Mouse (Mus musculus): ENCODE results near the gene Fam118b. TPM values are rescaled to one million over a fixed set of nuclear protein-coding genes. Genes with fewer than 3 reads are reported as not detected.

The Fam118b gene
- total and polyA plus RNA-seq, 3 experiments: 23.4 to 30.9 TPM; not detected in 1

DNA sequence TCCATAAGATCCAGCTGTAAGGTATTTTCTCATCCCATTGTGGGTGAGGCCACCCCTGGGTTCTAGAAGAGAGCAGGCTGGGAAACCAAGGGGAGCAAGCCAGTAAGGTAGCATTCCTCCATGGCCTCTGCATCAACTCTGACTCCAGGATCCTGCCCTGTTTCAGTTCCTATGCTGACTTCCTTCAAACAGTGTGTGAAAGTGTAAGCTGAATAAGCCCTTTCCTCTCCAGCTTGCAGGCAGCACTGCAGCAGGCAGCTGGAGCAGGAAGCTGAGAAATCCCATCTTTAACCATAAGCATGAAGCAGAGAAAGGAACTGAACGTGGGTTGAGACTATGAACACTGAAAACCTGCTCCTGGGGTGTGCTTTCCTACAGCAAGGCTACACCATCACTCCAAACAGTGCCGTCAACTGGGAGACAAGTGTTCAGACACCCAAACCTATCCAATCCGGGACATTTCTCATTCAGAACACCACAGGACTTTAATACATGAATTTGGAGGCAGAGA lies 10.3 kb upstream of the Fam118b start:
- Histone ChIP-seq H3K36me3 (ENCODE audit: control insufficient read depth in 1 of 2, insufficient read depth in 2 of 2, low read length in 2 of 2) (peaks cover 0 to 7% of the 10 kb centered on the region in 2 experiments; a peak in 2 of 4 replicates), H3K9me3 (replicated peaks; ENCODE audit: insufficient read depth, low read length) (no peaks in the 10 kb centered on the region), H3K9ac (ENCODE audit: control insufficient read depth, low read depth, low read length, poor library complexity, severe bottlenecking) (no peak overlapping the region), H3K4me3 (ENCODE audit: control insufficient read depth in 1 of 2, insufficient read depth in 1 of 2, low read depth in 2 of 2, low read length in 2 of 2) (no peak overlapping the region), H3K79me2 (ENCODE audit: control insufficient read depth, insufficient read depth, low read length, poor library complexity) (no peaks in the 10 kb centered on the region), H3K27ac (ENCODE audit: control insufficient read depth, low read depth, low read length) (no peak overlapping the region), H3K27me3 (ENCODE audit: control insufficient read depth in 1 of 2, insufficient read depth in 2 of 2, low read length in 2 of 2) (no peaks in the 10 kb centered on the region), H3K4me1 (ENCODE audit: control insufficient read depth in 1 of 2, insufficient read depth in 2 of 2, low read length in 2 of 2) (no peaks in the 10 kb centered on the region)
- TF ChIP-seq SIN3A (IDR thresholded peaks at IDR 0.05; ENCODE audit: low read length) (no peak), EP300 (IDR thresholded peaks at IDR 0.05; ENCODE audit: low read depth in 1 of 2, low read length in 2 of 2) (no peak), MEF2A (IDR thresholded peaks at IDR 0.05; ENCODE audit: extremely low read depth, insufficient replicate concordance, low read depth, low read length, poor library complexity, severe bottlenecking) (no peak), ZC3H11A (IDR thresholded peaks at IDR 0.05; ENCODE audit: low read depth, low read length) (no peak), USF1 (IDR thresholded peaks at IDR 0.05; ENCODE audit: low read depth, low read length) (no peak), MXI1 (IDR thresholded peaks at IDR 0.05; ENCODE audit: low read depth, low read length) (no peak)
- DNase-seq (ENCODE audit: low read depth, low spot score): no peak

DNA sequence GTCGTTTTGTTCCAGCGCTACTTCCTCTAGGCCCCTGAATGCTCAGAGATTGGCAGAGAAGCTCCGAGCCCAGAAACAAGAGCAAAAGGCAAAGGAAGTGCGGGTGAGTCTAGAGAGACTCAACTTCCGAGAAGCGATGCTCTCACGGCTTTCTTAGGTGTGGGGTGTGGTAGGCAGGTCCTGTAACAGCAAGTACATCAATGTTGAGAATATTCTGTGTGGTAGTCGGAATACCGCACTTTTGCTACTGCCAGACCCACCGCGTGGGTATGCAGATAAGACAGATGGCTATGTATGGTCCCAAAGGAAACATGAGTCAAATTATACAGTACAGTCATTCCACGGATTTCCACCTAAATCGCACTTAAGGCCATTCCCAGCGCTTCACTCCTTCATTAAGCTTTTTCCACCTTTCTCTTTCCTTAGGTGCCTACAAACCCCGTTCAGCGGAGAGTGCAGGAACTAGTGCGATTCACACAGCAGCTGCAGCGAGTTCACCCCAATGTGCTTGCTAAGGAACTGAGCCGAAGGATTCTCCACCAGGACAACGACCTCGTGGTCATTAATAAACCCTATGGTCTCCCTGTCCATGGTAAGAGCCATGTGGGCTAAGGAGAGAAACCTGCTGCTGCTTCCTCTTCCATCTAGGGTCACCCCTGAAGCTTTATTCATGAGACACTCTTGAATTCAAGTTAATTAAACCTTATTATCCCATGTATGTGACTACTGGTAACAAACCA lies 541 bp upstream of the Fam118b start:
- H3K4me1 ChIP-seq (ENCODE audit: control insufficient read depth in 1 of 2, insufficient read depth in 2 of 2, low read length in 2 of 2): peaks cover 12 to 35% of the 10 kb centered on the region in 2 experiments
- peak overlapping the region; percentile 81 for H3K27ac ChIP-seq (ENCODE audit: control insufficient read depth, low read depth, low read length)
- peak overlapping the region; percentile 95 to 98 for H3K4me3 ChIP-seq (ENCODE audit: control insufficient read depth in 1 of 2, insufficient read depth in 1 of 2, low read depth in 2 of 2, low read length in 2 of 2)

DNA sequence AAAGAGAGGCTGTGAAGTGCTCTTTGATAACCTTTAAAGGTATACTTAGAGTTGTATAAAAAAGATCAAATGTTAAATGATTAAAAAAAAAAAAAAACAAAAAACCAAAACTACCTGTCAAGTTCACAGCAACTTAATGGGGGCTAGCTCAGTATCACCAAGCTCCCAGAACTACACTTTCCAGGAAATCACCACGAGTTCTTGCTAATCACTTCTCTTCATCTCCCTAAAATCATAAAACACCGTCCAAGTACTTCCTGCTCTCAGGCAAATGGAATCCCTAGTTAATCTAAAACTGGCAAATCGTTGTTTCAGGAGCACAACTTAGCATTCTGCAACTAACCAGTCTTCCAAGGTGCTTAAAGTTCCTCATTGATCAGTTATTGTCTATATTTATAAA lies 3.1 kb downstream of the Fam118b start:
- peak in 1 of 2 experiments; percentile 21; a peak in 1 of 4 replicates for TF ChIP-seq EP300 (IDR thresholded peaks at IDR 0.05; ENCODE audit: low read depth in 1 of 2, low read length in 2 of 2)
- TF ChIP-seq ZNF384 (IDR thresholded peaks at IDR 0.05; ENCODE audit: low read depth, low read length): 0 out of 2 replicates have a peak, but pooled peaks have one; percentile 47
- TF ChIP-seq GATA1 (IDR thresholded peaks at IDR 0.05; ENCODE audit: low read depth, low read length): peak; percentile 64
- peak; percentile 47 for TF ChIP-seq TAL1 (IDR thresholded peaks at IDR 0.05; ENCODE audit: low read length)
- no peak for TF ChIP-seq RAD21 (IDR thresholded peaks at IDR 0.05; ENCODE audit: low read depth, low read length)
- no peak for TF ChIP-seq POLR2AphosphoS5 (IDR thresholded peaks at IDR 0.05; ENCODE audit: borderline replicate concordance, low read depth, low read length)
- H3K79me2 ChIP-seq (ENCODE audit: control insufficient read depth, insufficient read depth, low read length, poor library complexity): peaks cover 25% of the 10 kb centered on the region
- H3K27ac ChIP-seq (ENCODE audit: control insufficient read depth, low read depth, low read length): no peak overlapping the region; the same call in 1 of the 2 replicates
- peak; percentile 45 for DNase-seq (ENCODE audit: low read depth, low spot score)
- H3K4me3 ChIP-seq (ENCODE audit: control insufficient read depth in 1 of 2, insufficient read depth in 1 of 2, low read depth in 2 of 2, low read length in 2 of 2): no peak overlapping the region
- H3K9me3 ChIP-seq (replicated peaks; ENCODE audit: insufficient read depth, low read length): no peaks in the 10 kb centered on the region
- peaks cover 22 to 38% of the 10 kb centered on the region in 2 experiments for H3K4me1 ChIP-seq (ENCODE audit: control insufficient read depth in 1 of 2, insufficient read depth in 2 of 2, low read length in 2 of 2)
- H3K9ac ChIP-seq (ENCODE audit: control insufficient read depth, low read depth, low read length, poor library complexity, severe bottlenecking): no peak overlapping the region
- peaks cover 0 to 58% of the 10 kb centered on the region in 2 experiments; a peak in 3 of 4 replicates for H3K36me3 ChIP-seq (ENCODE audit: control insufficient read depth in 1 of 2, insufficient read depth in 2 of 2, low read length in 2 of 2)
- H3K27me3 ChIP-seq (ENCODE audit: control insufficient read depth in 1 of 2, insufficient read depth in 2 of 2, low read length in 2 of 2): no peaks in the 10 kb centered on the region

More for the DNA sequence above, 541 bp upstream of the Fam118b start:
- Histone ChIP-seq H3K36me3 (ENCODE audit: control insufficient read depth in 1 of 2, insufficient read depth in 2 of 2, low read length in 2 of 2) (peaks cover 2 to 49% of the 10 kb centered on the region in 2 experiments), H3K79me2 (ENCODE audit: control insufficient read depth, insufficient read depth, low read length, poor library complexity) (peaks cover 22% of the 10 kb centered on the region), H3K9ac (ENCODE audit: control insufficient read depth, low read depth, low read length, poor library complexity, severe bottlenecking) (peak overlapping the region; percentile 98), H3K27me3 (ENCODE audit: control insufficient read depth in 1 of 2, insufficient read depth in 2 of 2, low read length in 2 of 2) (no peaks in the 10 kb centered on the region), H3K9me3 (replicated peaks; ENCODE audit: insufficient read depth, low read length) (no peaks in the 10 kb centered on the region)
- TF ChIP-seq MAFK (IDR thresholded peaks at IDR 0.05; ENCODE audit: borderline replicate concordance, low read depth, low read length): no peak
- peak; percentile 26; the same call in 1 of the 2 replicates for TF ChIP-seq MAX (IDR thresholded peaks at IDR 0.05; ENCODE audit: low read length)
- TF ChIP-seq HCFC1 (IDR thresholded peaks at IDR 0.05; ENCODE audit: low read depth, low read length): peak; percentile 42; the same call in 1 of the 2 replicates
- peak; percentile 31; the same call in 1 of the 2 replicates for TF ChIP-seq TAL1 (IDR thresholded peaks at IDR 0.05; ENCODE audit: low read length)
- peak; percentile 80; the same call in 1 of the 2 replicates for TF ChIP-seq MYC (IDR thresholded peaks at IDR 0.05; ENCODE audit: low read depth, low read length)
- peak; percentile 48 for TF ChIP-seq SIN3A (IDR thresholded peaks at IDR 0.05; ENCODE audit: low read length)
- TF ChIP-seq TBP (IDR thresholded peaks at IDR 0.05; ENCODE audit: low read depth, low read length): peak; percentile 6; the same call in 1 of the 2 replicates
- TF ChIP-seq POLR2A (IDR thresholded peaks at IDR 0.05; ENCODE audit: control insufficient read depth in 1 of 2, insufficient read depth in 1 of 2, low read depth in 1 of 2, low read length in 2 of 2, poor library complexity in 1 of 2): no peak; a peak in 1 of 4 replicates
- peak; percentile 75 for TF ChIP-seq MXI1 (IDR thresholded peaks at IDR 0.05; ENCODE audit: low read depth, low read length)
- DNase-seq (ENCODE audit: low read depth, low spot score): peak; percentile 44
